Mouse (Mus musculus): ENCODE results near the gene Nr2c1. TPM values are rescaled to one million over a fixed set of nuclear protein-coding genes. Genes with fewer than 3 reads are reported as not detected.

Nr2c1 gene
- total RNA-seq, 2 experiments from 2014 or later = 7.7 to 7.9 TPM

GRCm38 (mm10) chr10:94134535-94135390, 13.1 kb upstream of the Nr2c1 start:
- DNase-seq = no peak
- intact Hi-C loops (cut with DNase I) = no loop called here

DNA sequence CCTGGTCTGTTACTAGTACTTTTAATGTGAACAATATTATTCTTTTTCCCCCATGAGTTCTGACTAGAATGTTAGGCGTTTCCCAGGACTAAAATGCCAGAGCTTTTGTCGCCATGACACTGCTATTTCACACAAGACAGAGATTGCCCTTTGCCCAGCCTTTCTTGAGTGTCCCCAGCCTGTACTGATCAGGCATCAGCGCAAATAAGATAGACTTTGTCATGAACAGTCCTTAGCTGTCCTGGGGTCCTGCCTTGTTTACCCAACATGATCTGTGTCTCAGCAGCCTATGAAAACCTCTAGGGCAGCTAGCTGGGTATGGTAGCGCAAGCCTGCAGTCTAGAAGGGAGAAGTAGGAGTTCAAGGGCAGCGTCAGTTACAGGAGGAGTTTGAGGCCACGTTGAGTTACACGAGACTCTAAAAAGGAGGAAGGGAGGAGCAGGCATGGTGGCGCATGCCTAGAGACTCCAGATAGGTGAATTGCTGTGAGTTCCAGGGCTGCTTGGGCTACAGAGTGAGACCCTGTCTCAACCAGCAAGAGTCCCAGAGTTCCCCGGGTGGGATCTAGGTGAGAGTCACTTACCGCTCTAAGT, 8.8 kb upstream of the Nr2c1 start:
- intact Hi-C loops (cut with DNase I) = no loop called here
- DNase-seq = no peak

GRCm38 (mm10) chr10:94140227-94140931, 7.4 kb upstream of the Nr2c1 start:
- intact Hi-C loops (cut with DNase I) = no loop called here
- DNase-seq = no peak

- no peak for DNase-seq
- intact Hi-C loops (cut with DNase I) = no loop called here
These were observed 5.4 kb upstream of the Nr2c1 start for GRCm38 (mm10) chr10:94142427-94142826.

DNA sequence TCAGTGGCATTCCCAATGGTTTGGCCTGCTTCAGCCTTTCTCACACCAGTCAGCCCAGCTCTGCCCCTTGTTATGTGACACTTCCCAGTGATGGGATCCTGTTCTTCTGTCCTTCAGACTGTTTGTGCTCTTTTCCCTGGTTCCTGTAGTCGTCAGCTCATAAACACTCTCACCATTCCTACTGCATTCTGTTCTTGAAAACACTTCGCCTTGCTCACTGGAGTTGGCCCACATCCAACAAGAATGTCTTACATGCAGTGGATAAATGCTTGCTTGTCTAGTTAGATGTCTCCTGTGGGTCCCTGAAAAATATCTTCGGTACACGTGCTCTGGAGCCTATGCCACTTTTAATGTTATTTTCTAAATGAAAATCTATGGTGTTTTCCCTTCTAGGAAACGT, 3.2 kb upstream of the Nr2c1 start:
- intact Hi-C loops (cut with DNase I) = no loop called here
- DNase-seq = no peak

DNA sequence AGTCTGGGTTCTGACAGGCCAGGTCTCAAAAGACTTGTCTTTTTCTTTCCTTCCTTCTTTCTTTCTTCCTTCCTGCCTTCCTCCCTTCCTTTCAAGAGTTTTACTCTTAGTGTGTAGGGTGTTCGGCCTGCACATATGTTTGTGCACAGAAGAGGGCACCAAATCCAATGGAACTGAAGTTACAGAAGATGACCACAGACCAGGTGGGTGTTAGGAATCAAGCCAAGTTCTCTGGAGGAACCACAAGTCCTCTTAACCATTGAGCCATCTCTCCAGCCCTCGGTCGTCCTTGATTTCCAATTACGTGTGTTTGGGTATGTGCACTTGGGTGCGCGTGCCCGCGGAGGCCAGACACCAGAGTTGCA, 450 bp upstream of the Nr2c1 start:
- intact Hi-C loops (cut with DNase I) = loop anchor here (1.0 to 2.0 kb wide), 2 partner anchors 51 to 111 kb away; partner anchors contain the start of genes Fgd6 and Ndufa12
- no peak for DNase-seq

GRCm38 (mm10) chr10:94151488-94151887, 3.7 kb downstream of the Nr2c1 start:
- DNase-seq = no peak
- intact Hi-C loops (cut with DNase I) = no loop called here

GRCm38 (mm10) chr10:94153841-94154240, 6.0 kb downstream of the Nr2c1 start:
- DNase-seq = no peak
- intact Hi-C loops (cut with DNase I) = no loop called here

GRCm38 (mm10) chr10:94158962-94159361, 11.1 kb downstream of the Nr2c1 start:
- DNase-seq = no peak
- intact Hi-C loops (cut with DNase I) = no loop called here

DNA sequence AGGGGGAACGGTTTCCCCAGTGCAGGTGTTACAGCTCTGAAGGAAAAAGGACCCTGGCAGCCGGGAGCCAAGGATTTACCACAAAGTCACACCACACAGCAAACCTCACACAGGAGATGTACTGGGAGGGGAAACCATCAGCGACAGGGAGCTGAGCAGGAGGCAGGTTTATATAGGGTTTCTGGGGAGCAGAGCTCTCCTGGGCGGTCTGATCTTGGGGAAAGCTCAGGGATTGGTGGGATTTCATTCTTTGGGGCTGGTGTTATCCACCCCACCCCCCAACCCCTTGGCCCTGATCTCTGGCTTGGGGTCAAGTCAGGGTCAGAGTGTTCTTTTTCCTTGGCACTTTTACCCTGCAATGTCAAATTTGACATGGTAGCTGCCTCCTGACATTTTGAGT, 11.6 kb downstream of the Nr2c1 start:
- DNase-seq = no peak
- intact Hi-C loops (cut with DNase I) = no loop called here

DNA sequence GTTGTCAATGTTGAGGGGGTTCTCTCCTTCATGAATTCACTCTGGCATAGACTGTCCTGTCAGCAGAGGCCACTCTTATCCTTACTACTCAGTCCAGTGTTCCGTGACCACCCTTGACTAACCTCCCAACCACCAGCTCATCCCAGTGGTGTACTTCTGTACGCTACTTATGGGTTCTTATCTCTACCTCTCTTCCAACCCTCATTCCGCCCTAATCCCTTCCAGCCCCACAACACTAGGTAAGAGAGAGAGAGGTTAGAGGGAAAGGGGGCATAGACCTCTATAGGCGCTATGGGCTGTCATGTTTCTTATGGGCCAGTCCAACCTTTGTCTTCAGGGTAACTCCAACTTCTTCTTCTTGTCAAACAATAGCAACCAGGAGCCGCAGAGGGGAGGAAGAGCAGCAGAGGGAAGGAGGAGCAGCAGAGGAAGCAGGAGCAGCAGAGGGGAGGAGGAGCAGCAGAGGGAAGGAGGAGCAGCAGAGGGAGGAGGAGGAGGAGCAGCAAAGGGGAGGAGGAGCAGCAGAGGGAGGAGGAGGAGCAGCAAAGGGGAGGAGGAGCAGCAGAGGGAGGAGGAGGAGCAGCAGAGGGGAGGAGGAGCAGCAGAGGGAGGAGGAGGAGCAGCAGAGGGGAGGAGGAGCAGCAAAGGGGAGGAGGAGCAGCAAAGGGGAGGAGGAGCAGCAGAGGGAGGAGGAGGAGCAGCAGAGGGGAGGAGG, 13.4 kb downstream of the Nr2c1 start:
- intact Hi-C loops (cut with DNase I) = no loop called here
- no peak for DNase-seq

DNA sequence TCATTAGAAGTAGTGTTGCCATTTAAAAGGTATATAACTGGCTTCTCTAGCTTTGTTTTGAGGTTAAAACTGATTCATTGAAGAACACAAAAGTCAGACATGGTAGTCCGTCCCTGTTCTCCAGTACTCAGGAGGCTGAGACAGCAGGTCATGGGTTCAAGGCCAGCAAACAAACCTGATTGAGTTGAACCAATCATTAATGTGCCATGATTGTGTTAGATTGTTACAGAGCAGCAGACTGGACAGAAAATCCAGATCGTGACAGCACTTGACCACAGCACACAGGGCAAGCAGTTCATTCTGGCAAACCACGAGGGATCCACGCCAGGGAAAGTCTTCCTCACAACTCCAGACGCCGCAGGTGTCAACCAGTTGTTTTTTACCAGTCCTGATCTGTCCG, 14.2 kb downstream of the Nr2c1 start:
- intact Hi-C loops (cut with DNase I) = no loop called here
- no peak for DNase-seq

DNA sequence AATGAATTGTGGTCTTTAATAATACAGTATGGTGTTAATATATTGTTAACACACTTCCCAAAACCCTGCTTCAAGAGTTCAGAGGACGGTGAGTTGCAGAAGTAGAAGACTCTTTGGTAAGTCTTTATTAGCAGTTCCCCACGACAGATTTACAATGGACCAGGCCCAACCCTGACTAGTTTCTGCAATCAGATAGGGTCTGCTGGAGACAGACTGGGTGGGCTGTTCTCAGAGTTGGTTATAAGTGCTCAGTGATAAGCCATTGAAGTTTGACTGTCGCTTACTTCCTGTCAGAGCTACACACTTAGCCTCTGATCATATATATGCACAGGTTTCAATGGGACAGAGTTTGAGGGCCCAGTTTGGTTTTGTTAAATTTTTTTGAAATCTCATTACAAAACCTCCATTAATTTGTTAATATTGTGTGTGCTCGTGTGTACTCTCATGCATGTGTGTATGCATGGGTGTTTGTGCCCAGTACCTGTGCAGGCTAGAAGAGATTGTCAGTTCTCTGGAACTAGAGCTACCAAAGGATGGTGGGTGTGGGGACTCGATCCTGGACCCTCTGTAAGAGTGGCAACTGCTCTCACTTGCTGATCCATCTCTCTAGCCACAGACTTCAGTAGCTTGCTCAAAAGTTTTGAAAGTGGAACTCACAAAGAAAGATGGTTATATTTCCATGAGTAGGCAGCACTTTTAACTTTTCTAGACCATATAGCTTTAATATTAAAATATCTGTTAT, 16.5 kb downstream of the Nr2c1 start:
- intact Hi-C loops (cut with DNase I) = no loop called here
- DNase-seq = no peak

DNA sequence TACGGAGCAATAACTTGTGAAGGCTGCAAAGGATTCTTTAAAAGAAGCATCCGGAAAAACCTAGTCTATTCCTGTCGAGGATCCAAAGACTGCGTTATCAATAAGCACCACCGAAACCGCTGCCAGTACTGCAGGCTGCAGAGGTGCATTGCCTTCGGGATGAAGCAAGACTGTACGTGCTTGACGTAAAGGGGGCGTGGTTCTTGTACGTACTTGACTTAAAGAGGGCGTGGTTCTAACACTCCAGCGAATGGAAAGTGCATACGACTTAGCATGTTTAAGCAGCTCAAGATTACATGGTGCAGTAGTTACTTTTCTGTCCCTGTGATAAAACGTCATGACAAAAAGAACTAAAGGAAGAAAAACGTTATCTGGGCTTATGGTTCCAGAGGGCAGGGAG, 17.6 kb downstream of the Nr2c1 start:
- DNase-seq = no peak
- intact Hi-C loops (cut with DNase I) = no loop called here

GRCm38 (mm10) chr10:94167051-94167750, 19.4 kb downstream of the Nr2c1 start:
- intact Hi-C loops (cut with DNase I) = no loop called here
- DNase-seq = no peak

- intact Hi-C loops (cut with DNase I) = no loop called here
- DNase-seq = no peak
These were observed 23.8 kb downstream of the Nr2c1 start for GRCm38 (mm10) chr10:94171440-94172130.

- intact Hi-C loops (cut with DNase I) = no loop called here
These were observed 24.3 kb downstream of the Nr2c1 start for GRCm38 (mm10) chr10:94172137-94172536.

DNA sequence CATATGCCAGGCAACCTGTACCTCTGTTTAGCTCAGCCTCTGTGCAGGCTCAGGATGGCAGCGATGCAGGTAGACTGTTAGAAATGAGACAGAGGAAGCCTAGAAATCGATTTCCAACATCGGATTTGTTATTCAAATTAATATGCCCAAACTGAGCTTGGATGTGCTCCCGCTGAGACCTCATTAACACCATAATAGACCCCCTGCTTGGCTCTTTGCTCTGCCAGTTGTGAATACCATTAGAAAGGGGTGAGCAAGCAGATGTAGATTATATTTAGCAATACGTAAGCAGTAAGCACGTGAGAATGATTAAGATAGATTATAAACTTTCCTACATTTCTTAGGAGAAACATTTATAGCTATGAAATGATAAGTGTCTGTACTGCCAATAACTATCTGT, 24.9 kb downstream of the Nr2c1 start:
- DNase-seq = no peak
- intact Hi-C loops (cut with DNase I) = no loop called here

More at GRCm38 (mm10) chr10:94172137-94172536, 24.3 kb downstream of the Nr2c1 start:
- no peak for DNase-seq

DNA sequence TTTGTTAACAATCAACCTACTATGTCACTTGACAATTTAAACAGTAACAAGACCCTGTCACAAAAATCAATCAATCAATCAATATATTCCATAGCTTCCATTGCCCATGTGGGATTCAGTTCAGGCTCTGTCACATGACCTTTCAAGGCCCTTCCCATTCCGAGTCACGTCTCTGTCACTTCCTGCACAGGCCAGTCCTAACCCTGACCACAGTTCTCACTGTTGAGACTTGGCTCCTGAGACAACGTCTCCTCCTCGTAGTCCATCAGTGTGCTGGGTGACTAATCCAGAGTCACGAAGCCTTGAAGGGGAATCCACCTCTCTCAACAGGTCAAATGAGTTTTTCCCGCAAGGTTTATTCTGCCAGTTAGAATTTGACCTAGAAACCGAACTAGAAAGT, 26.8 kb downstream of the Nr2c1 start:
- DNase-seq = no peak
- intact Hi-C loops (cut with DNase I) = no loop called here

Measured in heart, postnatal 36 days (tissue).